Mouse (Mus musculus) liver, embryonic 14.5 days (tissue): ENCODE measurements around the gene Gm20547. TPM values are rescaled to one million over a fixed set of nuclear protein-coding genes. Genes with fewer than 3 reads are reported as not detected.
"Not testable (repeated sequence)": the region's sequence is repeated elsewhere in the genome, so short reads cannot be mapped to it uniquely, and the experiment has no call there.

ENCODE experiments used
- ATAC-seq: fragments of 200-750 bp; cut with Nextera tagmentation; 2 replicates; pipeline ENCODE4 v1.8.0; 2017; ENCODE audit warnings: moderate number of reproducible peaks, mild to moderate bottlenecking, moderate library complexity; ENCODE audit not compliant: insufficient read depth
- DNase-seq, 3 experiments: peaks; one replicate each; pipeline ENCODE4 v3.0.0-alpha.2; 2012 to 2013; ENCODE audit warnings: low read depth in 3 of 3, low spot score in 3 of 3
- H3K27ac ChIP-seq: fragments of 300-500 bp; sonication (generic); 2 replicates; pipeline ENCODE4 v1.5.1; 2014; ENCODE audit warnings: moderate library complexity, mild to moderate bottlenecking, control low read depth, inconsistent platforms
- H3K27me3 ChIP-seq: fragments of 300-500 bp; sonication (generic); 2 replicates; pipeline ENCODE4 v1.6.1; 2014; ENCODE audit warnings: mild to moderate bottlenecking, low read length, moderate library complexity; ENCODE audit not compliant: control insufficient read depth, insufficient read depth
- H3K36me3 ChIP-seq: fragments of 300-500 bp; sonication (generic); replicated peaks from 2 replicates; pipeline ENCODE4 v1.6.1; 2014; ENCODE audit warnings: low read depth; ENCODE audit not compliant: control insufficient read depth, insufficient read depth
- H3K4me1 ChIP-seq, 2 experiments: fragments of 200-500 bp in 1 of 2; fragments of 300-500 bp in 1 of 2; sonication (generic) in 1 of 2; replicated peaks; 2 replicates each; pipeline ENCODE4 v1.6.1; 2012 to 2014; ENCODE audit warnings: antibody characterized with exemption in 1 of 2, inconsistent platforms in 1 of 2, low read length in 1 of 2; ENCODE audit not compliant: control insufficient read depth in 2 of 2, insufficient read depth in 2 of 2
- H3K4me2 ChIP-seq: fragments of 300-500 bp; sonication (generic); 2 replicates; pipeline ENCODE4 v1.6.1; 2014; ENCODE audit warnings: low read depth, mild to moderate bottlenecking, control low read depth, moderate library complexity
- H3K4me3 ChIP-seq, 2 experiments: fragments of 200-500 bp in 1 of 2; fragments of 300-500 bp in 1 of 2; sonication (generic) in 1 of 2; 2 replicates each; pipeline ENCODE4 v1.5.1; 2012 to 2014; ENCODE audit warnings: low read depth in 2 of 2, low read length in 2 of 2, mild to moderate bottlenecking in 2 of 2, control low read depth in 1 of 2, inconsistent platforms in 1 of 2, moderate library complexity in 1 of 2; ENCODE audit not compliant: insufficient read depth in 1 of 2
- H3K9ac ChIP-seq: fragments of 300-500 bp; sonication (generic); replicated peaks from 2 replicates; pipeline ENCODE4 v1.6.1; 2014; ENCODE audit warnings: mild to moderate bottlenecking, control low read depth, moderate library complexity
- H3K9me3 ChIP-seq: fragments of 300-500 bp; sonication (generic); 2 replicates; pipeline ENCODE4 v1.6.1; 2016; ENCODE audit warnings: low read length, mixed read lengths; ENCODE audit not compliant: control insufficient read depth
- CTCF ChIP-seq: IDR thresholded peaks from 2 replicates; pipeline ENCODE4 v1.5.1; 2016; ENCODE audit warnings: antibody characterized with exemption, low read depth, control low read depth
- EP300 ChIP-seq: IDR thresholded peaks from 2 replicates; pipeline ENCODE4 v1.6.1; 2016; ENCODE audit warnings: antibody characterized with exemption, low read depth
- WGBS: fragments of 180-500 bp; shearing (Covaris S2); extraction: QIAGEN DNeasy Blood & Tissue Kit; methylation state at CpG from one replicate; pipeline ENCODE4 v1.1.7; 2014; ENCODE audit not compliant: insufficient replicate concordance; 5-methylcytosine and 5-hydroxymethylcytosine counted together
- microRNA-seq: library from miRNA; unstranded; fragments of <30 nt; microRNA quantifications from one replicate; pipeline ENCODE4, GENCODE M21; 2016
- polyA plus RNA-seq, 2 experiments: library from polyadenylated mRNA; depleted of rRNA in 1 of 2; stranded (reverse) in 1 of 2; unstranded in 1 of 2; fragments of >200 nt; fragmentation: Nextera tagmentation in 1 of 2; extraction: Ambion mirVana in 1 of 2; gene quantifications; 2 replicates each; pipeline versions ENCODE4 v1.2.1 to v1.2.3; 2012 to 2014

Gene Gm20547
- polyA plus RNA-seq, 2 experiments: 0.02 TPM; not detected in 1

DNA sequence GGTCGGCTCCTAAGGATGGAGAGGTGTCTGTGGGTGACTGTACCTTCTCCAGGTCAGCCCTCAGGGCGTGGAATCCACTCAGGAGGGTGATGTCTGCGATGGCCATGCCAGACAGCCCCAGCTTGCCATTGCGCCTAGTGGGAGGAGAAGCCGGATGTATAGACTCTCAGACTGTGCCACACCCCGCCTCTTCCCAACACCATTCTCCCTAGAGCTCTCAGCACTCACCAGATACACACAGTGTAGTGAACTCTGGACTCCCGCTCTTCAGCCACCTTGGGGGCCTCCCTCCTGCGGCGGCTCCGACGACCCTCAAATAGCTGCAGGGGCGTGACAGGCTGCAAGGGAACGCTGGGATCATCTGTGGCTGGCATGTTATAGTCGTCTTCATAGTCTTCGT is 70.6 kb downstream of the Gm20547 start:
- no peak for DNase-seq
- TF ChIP-seq EP300 (no peak), CTCF (no peak)
- H3K4me1 ChIP-seq: peaks cover 0 to 3% of the 10 kb centered on the region in 2 experiments; a peak in 2 of 4 replicates
- no peaks in the 10 kb centered on the region for H3K27me3 ChIP-seq
- H3K4me3 ChIP-seq: no peak overlapping the region
- H3K36me3 ChIP-seq: no peaks in the 10 kb centered on the region
- no peak overlapping the region for H3K27ac ChIP-seq
- no peak for ATAC-seq
- H3K4me2 ChIP-seq: no peak overlapping the region
- WGBS: 64% methylated on average over 15 of the region's 15 CpGs
- no peak overlapping the region for H3K9ac ChIP-seq
- no peaks in the 10 kb centered on the region for H3K9me3 ChIP-seq

DNA sequence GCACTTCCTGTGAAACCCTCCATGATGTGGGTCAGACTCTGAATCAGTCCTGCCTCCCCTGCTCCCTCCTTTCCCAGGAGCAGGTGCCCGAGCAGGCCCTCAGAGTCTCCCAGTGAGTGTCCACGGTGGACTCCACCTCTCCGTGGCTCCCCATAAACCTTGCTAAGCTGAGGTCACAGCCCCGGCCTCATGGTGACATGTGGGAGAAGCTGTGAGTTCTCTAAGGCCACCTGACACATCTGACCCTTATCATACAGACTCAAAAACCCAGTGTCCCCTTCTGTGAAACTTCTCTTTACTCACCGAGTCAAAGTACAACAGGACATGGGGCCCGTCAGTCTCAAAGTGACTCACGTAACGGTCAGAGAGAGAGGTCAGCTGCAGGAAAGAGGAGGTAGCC is 71.0 kb downstream of the Gm20547 start:
- not testable (repeated sequence) for H3K36me3 ChIP-seq, H3K27me3 ChIP-seq, H3K4me2 ChIP-seq, H3K27ac ChIP-seq, H3K4me1 ChIP-seq, H3K9me3 ChIP-seq, H3K9ac ChIP-seq, DNase-seq, H3K4me3 ChIP-seq
- 0 out of 2 replicates have a peak, but pooled peaks have one; percentile 17 for ATAC-seq
- whole genome bisulfite sequencing: 57% methylated on average over 8 of the region's 8 CpGs

DNA sequence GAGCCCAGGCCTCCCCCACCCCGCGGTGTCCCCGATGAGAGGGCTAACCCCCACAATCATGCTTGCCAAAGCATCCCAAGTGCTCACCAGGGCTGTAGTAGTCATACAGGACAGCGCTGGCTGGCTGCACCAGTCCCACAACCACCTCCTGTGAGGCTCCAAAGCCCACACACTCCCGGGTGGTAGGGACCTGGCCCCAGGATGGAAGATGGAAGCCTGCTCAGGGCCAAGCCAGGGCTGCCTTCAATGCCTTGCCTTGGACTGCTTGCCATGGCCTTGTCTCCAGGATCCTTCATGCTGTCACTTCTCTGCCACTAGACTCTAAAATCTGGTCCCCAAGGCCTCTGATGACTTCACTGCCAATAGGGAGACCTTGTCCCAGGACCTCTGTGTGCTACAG is 71.4 kb downstream of the Gm20547 start:
- not testable (repeated sequence) for H3K36me3 ChIP-seq, ATAC-seq, H3K4me2 ChIP-seq, H3K4me3 ChIP-seq, H3K9me3 ChIP-seq, H3K27me3 ChIP-seq, H3K27ac ChIP-seq, H3K9ac ChIP-seq, H3K4me1 ChIP-seq, DNase-seq
- WGBS: 63% methylated on average over 5 of the region's 5 CpGs

DNA sequence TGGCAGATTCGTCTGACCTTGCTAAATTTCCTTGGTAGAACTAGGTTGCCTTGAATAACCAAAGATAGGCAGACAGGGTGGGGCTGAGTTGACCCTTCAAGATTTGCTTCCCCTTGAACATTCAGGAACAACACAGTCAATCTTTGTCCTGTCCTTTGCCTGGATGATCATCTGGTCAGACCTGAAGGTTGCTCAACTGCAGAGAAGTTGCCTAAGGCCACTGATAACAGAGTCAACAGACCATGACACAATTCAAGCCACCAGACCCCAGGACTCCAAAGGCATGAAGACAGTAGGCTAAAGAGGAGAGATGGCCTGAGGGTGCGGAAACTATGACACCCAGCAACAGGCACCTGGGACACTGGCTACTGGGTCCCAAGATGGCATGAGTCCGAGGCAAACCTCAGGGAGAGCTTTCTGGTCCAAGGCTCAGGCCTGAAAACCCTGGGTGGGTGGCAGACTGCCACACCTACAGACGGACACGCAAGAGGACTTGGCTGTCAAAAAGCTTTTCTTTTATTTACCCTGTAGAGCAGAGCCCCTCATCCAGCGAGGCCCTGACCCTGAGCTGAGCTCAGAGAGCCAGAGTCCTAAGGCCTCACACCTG is 73.1 kb downstream of the Gm20547 start:
- peaks cover 2% of the 10 kb centered on the region; the same call in 1 of the 2 replicates for H3K9me3 ChIP-seq

DNA sequence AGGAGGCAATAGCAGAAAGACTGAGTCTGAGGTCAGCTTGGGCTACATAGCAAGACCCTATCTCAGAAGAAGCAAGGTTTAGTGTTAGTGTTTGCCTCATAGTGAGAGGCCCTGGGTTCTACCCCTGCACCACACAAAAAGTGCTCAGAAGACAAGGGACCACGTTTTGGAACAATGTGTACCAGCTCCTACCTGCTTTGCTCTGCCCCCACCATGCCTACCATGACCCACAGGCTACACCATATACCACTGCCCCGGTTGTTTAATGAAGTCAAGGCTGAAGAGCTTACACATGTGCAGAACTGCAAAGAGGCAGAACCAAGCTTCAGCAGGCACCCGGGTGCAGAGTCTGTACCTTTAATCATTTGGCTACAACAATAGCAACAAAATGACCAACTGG is 74.7 kb downstream of the Gm20547 start:
- peaks cover 2% of the 10 kb centered on the region; the same call in 1 of the 2 replicates for H3K9me3 ChIP-seq
- TF ChIP-seq CTCF (no peak), EP300 (no peak)
- H3K4me1 ChIP-seq: peaks cover 0 to 3% of the 10 kb centered on the region in 2 experiments; a peak in 2 of 4 replicates
- H3K4me2 ChIP-seq: no peak overlapping the region
- ATAC-seq: no peak
- no peaks in the 10 kb centered on the region for H3K27me3 ChIP-seq
- H3K9ac ChIP-seq: no peak overlapping the region
- no peak overlapping the region for H3K4me3 ChIP-seq
- WGBS: 41% methylated on average over 3 of the region's 3 CpGs
- H3K27ac ChIP-seq: no peak overlapping the region
- no peak for DNase-seq
- no peaks in the 10 kb centered on the region for H3K36me3 ChIP-seq

More for the DNA sequence above, 73.1 kb downstream of the Gm20547 start:
- peaks cover 0 to 3% of the 10 kb centered on the region in 2 experiments; a peak in 2 of 4 replicates for H3K4me1 ChIP-seq
- WGBS: 50% methylated on average over 6 of the region's 6 CpGs
- H3K4me2 ChIP-seq: no peak overlapping the region
- H3K36me3 ChIP-seq: no peaks in the 10 kb centered on the region
- TF ChIP-seq CTCF (no peak), EP300 (no peak)
- no peaks in the 10 kb centered on the region for H3K27me3 ChIP-seq
- H3K4me3 ChIP-seq: no peak overlapping the region
- no peak overlapping the region for H3K27ac ChIP-seq
- H3K9ac ChIP-seq: no peak overlapping the region
- ATAC-seq: peak; percentile 63
- peak in 2 of 3 experiments; percentile 4 to 13 for DNase-seq

Small RNA genes lying within 50 kb of the gene (microRNA-seq; reads per million reads assigned to microRNA genes)
- gene Mir6970: not detected
- gene Mir6971: 4.2 reads per million, percentile 3 among the genes with 10 or more reads in this experiment
- not detected for gene Mir6972

Other genes starting within 250 kb of the Gm20547 start
Only the 30 nearest of the 37 such genes appear.
- 0.17 and 0.21 TPM in 2 replicates for gene Tnxb, start 211.5 kb downstream of the Gm20547 start, polyA plus RNA-seq (2012; rRNA removed)
- gene Tnxb, start 211.5 kb downstream of the Gm20547 start, polyA plus RNA-seq (2014; fragmentation: Nextera tagmentation; extraction: Ambion mirVana): 0.10 and 0.13 TPM in 2 replicates
- gene C4b, start 138.2 kb downstream of the Gm20547 start, polyA plus RNA-seq (2012; rRNA removed): 2.6 and 2.9 TPM in 2 replicates
- 3.4 and 4.8 TPM in 2 replicates for gene C4b, start 138.2 kb downstream of the Gm20547 start, polyA plus RNA-seq (2014; fragmentation: Nextera tagmentation; extraction: Ambion mirVana)
- gene Cyp21a1, start 77.5 kb downstream of the Gm20547 start, polyA plus RNA-seq (2012; rRNA removed): 0.02 TPM in 1 of 2 replicates, not detected in the other
- gene Cyp21a1, start 77.5 kb downstream of the Gm20547 start, polyA plus RNA-seq (2014; fragmentation: Nextera tagmentation; extraction: Ambion mirVana): not detected in 2 replicates
- gene Stk19, start 45.1 kb downstream of the Gm20547 start, polyA plus RNA-seq (2012; rRNA removed): 12.8 and 14.8 TPM in 2 replicates
- gene Stk19, start 45.1 kb downstream of the Gm20547 start, polyA plus RNA-seq (2014; fragmentation: Nextera tagmentation; extraction: Ambion mirVana): 10.6 and 13.3 TPM in 2 replicates
- 27.7 and 30.6 TPM in 2 replicates for gene Dxo, start 45.0 kb downstream of the Gm20547 start, polyA plus RNA-seq (2012; rRNA removed)
- 24.0 and 28.1 TPM in 2 replicates for gene Dxo, start 45.0 kb downstream of the Gm20547 start, polyA plus RNA-seq (2014; fragmentation: Nextera tagmentation; extraction: Ambion mirVana)
- 21.4 and 22.3 TPM in 2 replicates for gene Skiv2l, start 31.8 kb downstream of the Gm20547 start, polyA plus RNA-seq (2012; rRNA removed)
- 15.0 and 20.2 TPM in 2 replicates for gene Skiv2l, start 31.8 kb downstream of the Gm20547 start, polyA plus RNA-seq (2014; fragmentation: Nextera tagmentation; extraction: Ambion mirVana)
- gene Nelfe, start 31.7 kb downstream of the Gm20547 start, polyA plus RNA-seq (2012; rRNA removed): 26.9 and 37.5 TPM in 2 replicates
- gene Nelfe, start 31.7 kb downstream of the Gm20547 start, polyA plus RNA-seq (2014; fragmentation: Nextera tagmentation; extraction: Ambion mirVana): 42.7 and 49.2 TPM in 2 replicates
- 103 and 159 TPM in 2 replicates for gene Cfb, start 19.5 kb downstream of the Gm20547 start, polyA plus RNA-seq (2012; rRNA removed)
- 138 and 146 TPM in 2 replicates for gene Cfb, start 19.5 kb downstream of the Gm20547 start, polyA plus RNA-seq (2014; fragmentation: Nextera tagmentation; extraction: Ambion mirVana)
- 5.1 and 6.2 TPM in 2 replicates for gene Zbtb12, start 2.6 kb downstream of the Gm20547 start, polyA plus RNA-seq (2012; rRNA removed)
- 0.10 and 0.14 TPM in 2 replicates for gene Zbtb12, start 2.6 kb downstream of the Gm20547 start, polyA plus RNA-seq (2014; fragmentation: Nextera tagmentation; extraction: Ambion mirVana)
- gene C2, start 16.2 kb upstream of the Gm20547 start, polyA plus RNA-seq (2012; rRNA removed): 14.6 and 15.6 TPM in 2 replicates
- gene C2, start 16.2 kb upstream of the Gm20547 start, polyA plus RNA-seq (2014; fragmentation: Nextera tagmentation; extraction: Ambion mirVana): 14.1 and 15.8 TPM in 2 replicates
- gene Ehmt2, start 16.4 kb upstream of the Gm20547 start, polyA plus RNA-seq (2012; rRNA removed): 28.5 and 29.7 TPM in 2 replicates
- gene Ehmt2, start 16.4 kb upstream of the Gm20547 start, polyA plus RNA-seq (2014; fragmentation: Nextera tagmentation; extraction: Ambion mirVana): 10.2 TPM in 2 replicates
- gene Slc44a4, start 32.4 kb upstream of the Gm20547 start, polyA plus RNA-seq (2012; rRNA removed): 1.0 and 1.6 TPM in 2 replicates
- 2.5 and 2.7 TPM in 2 replicates for gene Slc44a4, start 32.4 kb upstream of the Gm20547 start, polyA plus RNA-seq (2014; fragmentation: Nextera tagmentation; extraction: Ambion mirVana)
- gene Neu1, start 49.2 kb upstream of the Gm20547 start, polyA plus RNA-seq (2012; rRNA removed): 9.7 and 11.0 TPM in 2 replicates
- gene Neu1, start 49.2 kb upstream of the Gm20547 start, polyA plus RNA-seq (2014; fragmentation: Nextera tagmentation; extraction: Ambion mirVana): 10.1 and 10.4 TPM in 2 replicates
- 1.5 and 3.5 TPM in 2 replicates for gene Hspa1b, start 77.2 kb upstream of the Gm20547 start, polyA plus RNA-seq (2012; rRNA removed)
- not detected in 2 replicates for gene Hspa1b, start 77.2 kb upstream of the Gm20547 start, polyA plus RNA-seq (2014; fragmentation: Nextera tagmentation; extraction: Ambion mirVana)
- gene Gm20481, start 87.9 kb upstream of the Gm20547 start, polyA plus RNA-seq (2012; rRNA removed): not detected in 2 replicates
- gene Gm20481, start 87.9 kb upstream of the Gm20547 start, polyA plus RNA-seq (2014; fragmentation: Nextera tagmentation; extraction: Ambion mirVana): not detected in 2 replicates
- gene Hspa1a, start 90.1 kb upstream of the Gm20547 start, polyA plus RNA-seq (2012; rRNA removed): 0.90 and 2.5 TPM in 2 replicates
- 0.38 and 0.41 TPM in 2 replicates for gene Hspa1a, start 90.1 kb upstream of the Gm20547 start, polyA plus RNA-seq (2014; fragmentation: Nextera tagmentation; extraction: Ambion mirVana)
- gene Hspa1l, start 90.7 kb upstream of the Gm20547 start, polyA plus RNA-seq (2012; rRNA removed): 0.02 TPM in 1 of 2 replicates, not detected in the other
- 0.19 and 0.25 TPM in 2 replicates for gene Hspa1l, start 90.7 kb upstream of the Gm20547 start, polyA plus RNA-seq (2014; fragmentation: Nextera tagmentation; extraction: Ambion mirVana)
- gene Lsm2, start 99.8 kb upstream of the Gm20547 start, polyA plus RNA-seq (2012; rRNA removed): 81.5 and 121 TPM in 2 replicates
- 122 and 132 TPM in 2 replicates for gene Lsm2, start 99.8 kb upstream of the Gm20547 start, polyA plus RNA-seq (2014; fragmentation: Nextera tagmentation; extraction: Ambion mirVana)
- 58.2 and 67.6 TPM in 2 replicates for gene Vars, start 118.9 kb upstream of the Gm20547 start, polyA plus RNA-seq (2012; rRNA removed)
- 61.7 and 77.3 TPM in 2 replicates for gene Vars, start 118.9 kb upstream of the Gm20547 start, polyA plus RNA-seq (2014; fragmentation: Nextera tagmentation; extraction: Ambion mirVana)
- gene Vwa7, start 134.5 kb upstream of the Gm20547 start, polyA plus RNA-seq (2012; rRNA removed): 0.12 and 0.18 TPM in 2 replicates
- gene Vwa7, start 134.5 kb upstream of the Gm20547 start, polyA plus RNA-seq (2014; fragmentation: Nextera tagmentation; extraction: Ambion mirVana): 0.09 TPM in 1 of 2 replicates, not detected in the other
- gene Sapcd1, start 146.0 kb upstream of the Gm20547 start, polyA plus RNA-seq (2012; rRNA removed): 2.3 and 2.7 TPM in 2 replicates
- gene Sapcd1, start 146.0 kb upstream of the Gm20547 start, polyA plus RNA-seq (2014; fragmentation: Nextera tagmentation; extraction: Ambion mirVana): 2.5 and 2.7 TPM in 2 replicates
- 3.3 and 4.3 TPM in 2 replicates for gene Msh5, start 164.7 kb upstream of the Gm20547 start, polyA plus RNA-seq (2012; rRNA removed)
- gene Msh5, start 164.7 kb upstream of the Gm20547 start, polyA plus RNA-seq (2014; fragmentation: Nextera tagmentation; extraction: Ambion mirVana): 2.3 and 2.9 TPM in 2 replicates
- 76.4 and 78.0 TPM in 2 replicates for gene Clic1, start 167.9 kb upstream of the Gm20547 start, polyA plus RNA-seq (2012; rRNA removed)
- 38.1 and 39.9 TPM in 2 replicates for gene Clic1, start 167.9 kb upstream of the Gm20547 start, polyA plus RNA-seq (2014; fragmentation: Nextera tagmentation; extraction: Ambion mirVana)
- gene Ddah2, start 177.0 kb upstream of the Gm20547 start, polyA plus RNA-seq (2012; rRNA removed): 12.0 and 12.3 TPM in 2 replicates
- gene Ddah2, start 177.0 kb upstream of the Gm20547 start, polyA plus RNA-seq (2014; fragmentation: Nextera tagmentation; extraction: Ambion mirVana): 16.1 and 17.3 TPM in 2 replicates
- 0.26 and 0.48 TPM in 2 replicates for gene Ly6g6c, start 183.3 kb upstream of the Gm20547 start, polyA plus RNA-seq (2012; rRNA removed)
- gene Ly6g6c, start 183.3 kb upstream of the Gm20547 start, polyA plus RNA-seq (2014; fragmentation: Nextera tagmentation; extraction: Ambion mirVana): 0.24 and 0.37 TPM in 2 replicates
- 2.3 and 2.6 TPM in 2 replicates for gene Mpig6b, start 184.1 kb upstream of the Gm20547 start, polyA plus RNA-seq (2012; rRNA removed)
- gene Mpig6b, start 184.1 kb upstream of the Gm20547 start, polyA plus RNA-seq (2014; fragmentation: Nextera tagmentation; extraction: Ambion mirVana): 4.0 and 6.6 TPM in 2 replicates
- 0.08 and 0.32 TPM in 2 replicates for gene Ly6g6e, start 194.9 kb upstream of the Gm20547 start, polyA plus RNA-seq (2012; rRNA removed)
- gene Ly6g6e, start 194.9 kb upstream of the Gm20547 start, polyA plus RNA-seq (2014; fragmentation: Nextera tagmentation; extraction: Ambion mirVana): not detected in 2 replicates
- 0.95 and 1.2 TPM in 2 replicates for gene Ly6g6d, start 196.0 kb upstream of the Gm20547 start, polyA plus RNA-seq (2012; rRNA removed)
- gene Ly6g6d, start 196.0 kb upstream of the Gm20547 start, polyA plus RNA-seq (2014; fragmentation: Nextera tagmentation; extraction: Ambion mirVana): 0.28 and 0.77 TPM in 2 replicates
- gene Ly6g6f, start 203.6 kb upstream of the Gm20547 start, polyA plus RNA-seq (2012; rRNA removed): 4.1 and 5.1 TPM in 2 replicates
- 5.0 and 6.3 TPM in 2 replicates for gene Ly6g6f, start 203.6 kb upstream of the Gm20547 start, polyA plus RNA-seq (2014; fragmentation: Nextera tagmentation; extraction: Ambion mirVana)
- 29.1 and 30.0 TPM in 2 replicates for gene Abhd16a, start 207.2 kb upstream of the Gm20547 start, polyA plus RNA-seq (2012; rRNA removed)
- 42.3 and 44.3 TPM in 2 replicates for gene Abhd16a, start 207.2 kb upstream of the Gm20547 start, polyA plus RNA-seq (2014; fragmentation: Nextera tagmentation; extraction: Ambion mirVana)